Comparison of ENCODE assay signal across 29 mouse cellular contexts in the genomic region with DNA sequence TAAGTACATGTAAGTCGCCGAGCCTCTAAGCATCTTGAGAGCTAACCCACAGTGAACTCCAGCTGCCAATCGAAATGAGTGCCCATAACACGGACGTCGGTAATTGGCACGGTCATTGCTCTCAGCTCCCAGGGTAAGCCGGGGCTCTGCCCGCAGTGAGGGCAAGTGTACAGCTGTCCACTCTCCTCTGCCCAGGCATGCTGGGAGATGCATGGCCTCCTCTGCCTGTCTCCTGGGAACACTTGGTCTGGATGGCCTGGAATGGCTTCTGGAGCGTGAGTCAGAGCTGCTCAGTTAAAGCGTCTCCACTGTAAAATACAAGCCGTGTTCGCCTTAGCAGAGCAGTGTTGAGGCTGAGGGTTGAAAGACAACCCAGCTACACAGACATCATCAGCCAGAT. TPM values are rescaled to one million over a fixed set of nuclear protein-coding genes. Genes with fewer than 3 reads are reported as not detected.
DNase-seq lines count a peak whose midpoint lies in the region; ATAC-seq and TF ChIP-seq lines count a peak whose summit lies in the region.
"Had no signal": no experiment of that assay in that cellular context is flagged by ENCODE, and none has a peak within 500 bp of the region (broad histone marks: within the 10 kb centered on the region; RNA-seq: fewer than 3 reads in every experiment).

No protein-coding gene starts in this region.

- H3K4me3 ChIP-seq in gastrocnemius, adult 2 months, result no peak overlapping the region
- no peak overlapping the region for H3K4me3 ChIP-seq in intestine, embryonic 16.5 days (ENCODE audit: low read length)
- H3K4me3 ChIP-seq in intestine, postnatal 0 days (ENCODE audit: low read depth, low read length), result no peak overlapping the region
- H3K4me3 ChIP-seq: forebrain, embryonic 15.5 days; limb, embryonic 12.5 days; liver, embryonic 15.5 days; myocyte had no signal

- TF ChIP-seq CTCF in gastrocnemius, adult 2 months (IDR thresholded peaks at IDR 0.05), result no peak
- TF ChIP-seq CTCF in intestine, postnatal 0 days (IDR thresholded peaks at IDR 0.05; ENCODE audit: low read depth), result no peak

- WGBS in intestine, embryonic 16.5 days, result 84% methylated on average over 13 of the region's 13 CpGs
- WGBS in intestine, postnatal 0 days, result 88% methylated on average over 13 of the region's 13 CpGs

- H3K27ac ChIP-seq in gastrocnemius, adult 2 months, result no peak overlapping the region
- no peak overlapping the region for H3K27ac ChIP-seq in intestine, embryonic 16.5 days (ENCODE audit: low read length)
- no peak overlapping the region for H3K27ac ChIP-seq in intestine, postnatal 0 days (ENCODE audit: low read depth, low read length)
- H3K27ac ChIP-seq: forebrain, embryonic 15.5 days; hindbrain, embryonic 14.5 days; kidney, postnatal 0 days; limb, embryonic 12.5 days; liver, embryonic 15.5 days had no signal

- no peaks in the 10 kb centered on the region for H3K4me1 ChIP-seq in intestine, embryonic 16.5 days (ENCODE audit: control insufficient read depth, insufficient read depth, low read length)
- H3K4me1 ChIP-seq in intestine, postnatal 0 days (replicated peaks; ENCODE audit: control insufficient read depth, insufficient read depth, low read length), result no peaks in the 10 kb centered on the region
- H3K4me1 ChIP-seq: liver, embryonic 15.5 days had no signal

- H3K27me3 ChIP-seq in intestine, embryonic 16.5 days (replicated peaks; ENCODE audit: control insufficient read depth, insufficient read depth, low read length), result no peaks in the 10 kb centered on the region
- no peaks in the 10 kb centered on the region for H3K27me3 ChIP-seq in intestine, postnatal 0 days (replicated peaks; ENCODE audit: control insufficient read depth, insufficient read depth, low read length)
- H3K27me3 ChIP-seq: forebrain, embryonic 15.5 days; limb, embryonic 12.5 days; liver, embryonic 15.5 days had no signal

- 0 out of 2 replicates have a peak overlapping the region, but pooled peaks have one; percentile 7 for H3K9ac ChIP-seq in intestine, embryonic 16.5 days (ENCODE audit: low read depth, low read length)
- H3K9ac ChIP-seq in intestine, postnatal 0 days (ENCODE audit: low read depth, low read length), result no peak overlapping the region
- H3K9ac ChIP-seq: forebrain, embryonic 15.5 days; hindbrain, embryonic 14.5 days; limb, embryonic 12.5 days; liver, embryonic 15.5 days; lung, embryonic 14.5 days had no signal

- no peaks in the 10 kb centered on the region for H3K9me3 ChIP-seq in intestine, embryonic 16.5 days (ENCODE audit: control insufficient read depth, low read length)
- no peaks in the 10 kb centered on the region for H3K9me3 ChIP-seq in intestine, postnatal 0 days (ENCODE audit: control insufficient read depth)
- H3K9me3 ChIP-seq: liver, embryonic 15.5 days had no signal

- no peaks in the 10 kb centered on the region for H3K36me3 ChIP-seq in intestine, embryonic 16.5 days (ENCODE audit: control insufficient read depth, insufficient read depth, low read length)
- H3K36me3 ChIP-seq in intestine, postnatal 0 days (ENCODE audit: control insufficient read depth, insufficient read depth), result no peaks in the 10 kb centered on the region
- H3K36me3 ChIP-seq: forebrain, embryonic 15.5 days; limb, embryonic 12.5 days; liver, embryonic 15.5 days had no signal

- no peak overlapping the region for H3K4me2 ChIP-seq in intestine, embryonic 16.5 days (ENCODE audit: low read depth, low read length)
- no peak overlapping the region for H3K4me2 ChIP-seq in intestine, postnatal 0 days (replicated peaks; ENCODE audit: low read depth)
- H3K4me2 ChIP-seq: forebrain, embryonic 15.5 days; heart, embryonic 11.5 days; hindbrain, embryonic 14.5 days; limb, embryonic 12.5 days; liver, embryonic 15.5 days; lung, embryonic 14.5 days; midbrain, embryonic 11.5 days had no signal

- intact Hi-C loops in gastrocnemius, adult 2 months (cut with DNase I), result no loop called here

- peak; percentile 55 for DNase-seq in gastrocnemius, adult 2 months
- no peak for DNase-seq in gastrocnemius, adult 18-20 months (ENCODE audit: low spot score)
- DNase-seq in right cerebral cortex, adult 18-20 months, result peak; percentile 42
- DNase-seq in right cerebral cortex, postnatal 36 days (ENCODE audit: low spot score in 2 of 2), result no peak
- peak; percentile 69 for DNase-seq in retina, postnatal 1 day
- no peak for DNase-seq in lung, postnatal 36 days
- DNase-seq: adrenal gland, postnatal 25 days; cerebellum, adult 18-20 months; heart, adult 11 months; heart, postnatal 36 days; kidney, adult 2 months; kidney, postnatal 4 days; layer of hippocampus, adult 9-11 months; lung, embryonic 14.5 days; lung, postnatal 14 days; thymus, adult 2 months; thymus, postnatal 4 days had no signal

- no peak for ATAC-seq in intestine, embryonic 16.5 days
- ATAC-seq in intestine, postnatal 0 days, result no peak
- ATAC-seq: CD4-positive, CD25-positive, alpha-beta regulatory T cell, adult 4 months; forebrain, embryonic 15.5 days had no signal

RNA-seq across cellular contexts. Expression of a gene that starts 9.9 kb away (rescaled TPM):
- total RNA-seq in gastrocnemius, adult 2 months (2021), result under 1 TPM; 0.48 to 0.53 TPM
- total RNA-seq in gastrocnemius, adult 18-20 months (2021), result 1 to 10 TPM in 1 of 2 experiments, under 1 TPM in 1; 0.85 to 1.1 TPM
- polyA plus RNA-seq in intestine, embryonic 16.5 days (2015; fragmentation: Nextera tagmentation; extraction: Ambion mirVana), result 1.4 and 1.7 TPM in 2 replicates
- polyA plus RNA-seq in intestine, postnatal 0 days (2015; fragmentation: Nextera tagmentation; extraction: Ambion mirVana), result 0.47 and 0.48 TPM in 2 replicates
- total RNA-seq: liver, adult 2 months had no signal

RNA-seq across cellular contexts. Expression of a gene that starts 11.1 kb away (rescaled TPM):
- 1 to 10 TPM in 1 of 2 experiments, under 1 TPM in 1; 0.51 to 1.6 TPM for total RNA-seq in gastrocnemius, adult 2 months (2021)
- total RNA-seq in gastrocnemius, adult 18-20 months (2021), result 1 to 10 TPM in 1 of 2 experiments, under 1 TPM in 1; 0.95 to 1.2 TPM
- polyA plus RNA-seq in intestine, embryonic 16.5 days (2015; fragmentation: Nextera tagmentation; extraction: Ambion mirVana), result 3.3 and 4.4 TPM in 2 replicates
- 1.1 and 2.0 TPM in 2 replicates for polyA plus RNA-seq in intestine, postnatal 0 days (2015; fragmentation: Nextera tagmentation; extraction: Ambion mirVana)

Comparison
In these comparisons a context has a peak if more than half of its experiments do, and no peak if none do; other contexts are left out.
1. DNase-seq: peak in gastrocnemius, adult 2 months (single experiment), right cerebral cortex, adult 18-20 months (single experiment) and retina, postnatal 1 day (single experiment); none in gastrocnemius, adult 18-20 months (single experiment), right cerebral cortex, postnatal 36 days (0 of 2) and lung, postnatal 36 days (single experiment).